ENCODE assay signal across 10 mouse cellular contexts in genomic region chr4:119338422-119338821, GRCm38 (mm10). TPM values are rescaled to one million over a fixed set of nuclear protein-coding genes. Genes with fewer than 3 reads are reported as not detected.
DNase-seq lines count a peak whose midpoint lies in the region; ATAC-seq and TF ChIP-seq lines count a peak whose summit lies in the region.
"Had no signal": no experiment of that assay in that cellular context is flagged by ENCODE, and none has a peak within 500 bp of the region (broad histone marks: within the 10 kb centered on the region; RNA-seq: fewer than 3 reads in every experiment).

No protein-coding gene starts in this region.

- H3K27ac ChIP-seq in layer of hippocampus, adult 2 months: 0 out of 2 replicates have a peak overlapping the region, but pooled peaks have one; percentile 2
- no peak overlapping the region for H3K27ac ChIP-seq in embryonic facial prominence, embryonic 14.5 days (replicated peaks; ENCODE audit: low read depth, low read length)
- H3K27ac ChIP-seq in limb, embryonic 14.5 days (replicated peaks; ENCODE audit: low read depth, low read length): no peak overlapping the region
- H3K27ac ChIP-seq: macrophage had no signal

- no peak for DNase-seq in layer of hippocampus, adult 2 months (ENCODE audit: low spot score in 2 of 2)
- no peak for DNase-seq in layer of hippocampus, postnatal 25 days (ENCODE audit: extremely low spot score in 1 of 2, low spot score in 1 of 2)
- DNase-seq in brain, adult 2 months (ENCODE audit: low read depth, low spot score): peak; percentile 38
- peak; percentile 9 for DNase-seq in embryonic facial prominence, embryonic 14.5 days (ENCODE audit: low spot score)
- DNase-seq in limb, embryonic 14.5 days (ENCODE audit: low spot score): no peak
- no peak for DNase-seq in gastrocnemius, postnatal 36 days
- no peak for DNase-seq in urinary bladder, postnatal 25 days (ENCODE audit: low spot score)
- DNase-seq: heart, adult 11 months had no signal

- intact Hi-C loops in gastrocnemius, postnatal 36 days (cut with DNase I): loop anchor here (5.0 kb wide), 1 partner anchor 91 kb away; no protein-coding TSS in a partner anchor

- peak overlapping the region; percentile 40 for H3K4me2 ChIP-seq in embryonic facial prominence, embryonic 14.5 days (ENCODE audit: low read depth, low read length)
- H3K4me2 ChIP-seq in limb, embryonic 14.5 days (replicated peaks; ENCODE audit: low read depth, low read length, severe bottlenecking): peak overlapping the region; percentile 25; the same call in 1 of the 2 replicates

- H3K27me3 ChIP-seq in embryonic facial prominence, embryonic 14.5 days (replicated peaks; ENCODE audit: control insufficient read depth, insufficient read depth, low read length): no peaks in the 10 kb centered on the region
- no peaks in the 10 kb centered on the region for H3K27me3 ChIP-seq in limb, embryonic 14.5 days (ENCODE audit: control insufficient read depth, insufficient read depth, low read length)

- H3K4me3 ChIP-seq in layer of hippocampus, adult 2 months: peak overlapping the region; percentile 15; the same call in 1 of the 2 replicates
- no peak overlapping the region for H3K4me3 ChIP-seq in embryonic facial prominence, embryonic 14.5 days (ENCODE audit: low read depth, low read length)
- no peak overlapping the region for H3K4me3 ChIP-seq in limb, embryonic 14.5 days (replicated peaks; ENCODE audit: low read length)

- H3K9me3 ChIP-seq in embryonic facial prominence, embryonic 14.5 days (ENCODE audit: control insufficient read depth, low read length): no peaks in the 10 kb centered on the region
- H3K9me3 ChIP-seq in limb, embryonic 14.5 days (ENCODE audit: control insufficient read depth, low read length): no peaks in the 10 kb centered on the region
- H3K9me3 ChIP-seq: G1E had no signal

- H3K36me3 ChIP-seq in embryonic facial prominence, embryonic 14.5 days (ENCODE audit: control insufficient read depth, insufficient read depth, low read length): no peaks in the 10 kb centered on the region
- no peaks in the 10 kb centered on the region for H3K36me3 ChIP-seq in limb, embryonic 14.5 days (ENCODE audit: control insufficient read depth, insufficient read depth, low read length)
- H3K36me3 ChIP-seq: G1E had no signal

- no peaks in the 10 kb centered on the region for H3K4me1 ChIP-seq in embryonic facial prominence, embryonic 14.5 days (ENCODE audit: control insufficient read depth, insufficient read depth, low read length)
- 0 out of 2 replicates have a peak, but pooled peaks cover 5% of the 10 kb centered on the region for H3K4me1 ChIP-seq in limb, embryonic 14.5 days (ENCODE audit: control insufficient read depth, insufficient read depth, low read length)

- no peak overlapping the region for H3K9ac ChIP-seq in embryonic facial prominence, embryonic 14.5 days (ENCODE audit: low read depth, low read length)
- H3K9ac ChIP-seq in limb, embryonic 14.5 days (ENCODE audit: low read depth, low read length, severe bottlenecking): peak overlapping the region; percentile 21; the same call in 1 of the 2 replicates

- TF ChIP-seq POLR2A in limb, embryonic 14.5 days (IDR thresholded peaks at IDR 0.05; ENCODE audit: borderline replicate concordance, extremely low read depth, insufficient read depth, insufficient read length): no peak

- ATAC-seq in embryonic facial prominence, embryonic 14.5 days (ENCODE audit: low read depth): peak; percentile 37; the same call in 1 of the 2 replicates
- no peak; the same call in 1 of the 2 replicates for ATAC-seq in limb, embryonic 14.5 days (ENCODE audit: low FRiP score, low read depth)

- TF ChIP-seq CTCF in layer of hippocampus, adult 2 months (conservative IDR thresholded peaks at IDR 0.05): no peak

- 62% methylated on average over 4 of the region's 4 CpGs for WGBS in embryonic facial prominence, embryonic 14.5 days
- 58% methylated on average over 4 of the region's 4 CpGs for WGBS in limb, embryonic 14.5 days

RNA-seq across cellular contexts. Expression of gene Ppih, which starts 18.1 kb away (rescaled TPM):
- total RNA-seq in layer of hippocampus, adult 2 months (2021): 10 to 100 TPM; 14.7 to 16.0 TPM
- 10 to 100 TPM; 19.1 to 20.2 TPM for total RNA-seq in layer of hippocampus, postnatal 25 days (2021)
- polyA plus RNA-seq in embryonic facial prominence, embryonic 14.5 days (2014; fragmentation: Nextera tagmentation; extraction: Ambion mirVana): 84.2 and 86.6 TPM in 2 replicates
- polyA plus RNA-seq in limb, embryonic 14.5 days (2012; rRNA removed): 65.0 and 81.4 TPM in 2 replicates
- 87.9 and 88.5 TPM in 2 replicates for polyA plus RNA-seq in limb, embryonic 14.5 days (2014; fragmentation: Nextera tagmentation; extraction: Ambion mirVana)
- total RNA-seq in gastrocnemius, postnatal 36 days (2021): 1 to 10 TPM; 8.0 to 9.4 TPM

RNA-seq across cellular contexts. Expression of gene Ybx1, which starts 44.0 kb away (rescaled TPM):
- total RNA-seq in layer of hippocampus, adult 2 months (2021): 100 to 1,000 TPM; 266 to 269 TPM
- 100 to 1,000 TPM; 287 to 320 TPM for total RNA-seq in layer of hippocampus, postnatal 25 days (2021)
- polyA plus RNA-seq in embryonic facial prominence, embryonic 14.5 days (2014; fragmentation: Nextera tagmentation; extraction: Ambion mirVana): 673 and 697 TPM in 2 replicates
- 410 and 546 TPM in 2 replicates for polyA plus RNA-seq in limb, embryonic 14.5 days (2012; rRNA removed)
- 757 and 793 TPM in 2 replicates for polyA plus RNA-seq in limb, embryonic 14.5 days (2014; fragmentation: Nextera tagmentation; extraction: Ambion mirVana)
- total RNA-seq in gastrocnemius, postnatal 36 days (2021): 100 to 1,000 TPM; 503 to 580 TPM

Comparison
In these comparisons a context has a peak if more than half of its experiments do, and no peak if none do; other contexts are left out.
1. DNase-seq: peak in brain, adult 2 months (single experiment) and embryonic facial prominence, embryonic 14.5 days (single experiment); none in layer of hippocampus, adult 2 months (0 of 2), layer of hippocampus, postnatal 25 days (0 of 2), limb, embryonic 14.5 days (single experiment), gastrocnemius, postnatal 36 days (0 of 2) and urinary bladder, postnatal 25 days (single experiment).